Mouse (Mus musculus) C2C12 (cell line): ENCODE measurements around the gene Arfgef3.

Source experiments
- CEBPB ChIP-seq: IDR thresholded peaks from one replicate; pipeline ENCODE4 v1.6.1; 2011; ENCODE audit warnings: low read depth, mild to moderate bottlenecking, control low read depth, moderate library complexity
- CTCF ChIP-seq: IDR thresholded peaks from one replicate; pipeline ENCODE4 v1.5.1; 2011; ENCODE audit not compliant: control insufficient read depth, insufficient read depth, insufficient read length
- FOSL1 ChIP-seq: IDR thresholded peaks from one replicate; pipeline ENCODE4 v1.8.0; 2011; ENCODE audit warnings: mild to moderate bottlenecking, low read length; ENCODE audit not compliant: poor library complexity, insufficient read depth, severe bottlenecking
- USF1 ChIP-seq: IDR thresholded peaks from one replicate; pipeline ENCODE4 v1.6.1; 2011; ENCODE audit warnings: low read depth, mild to moderate bottlenecking, control low read depth, moderate library complexity

GRCm38 (mm10) chr10:18664794-18665193, 79.0 kb downstream of the Arfgef3 start:
- TF ChIP-seq CTCF (no peak), CEBPB (no peak), FOSL1 (no peak), USF1 (no peak)
